Mouse (Mus musculus) macrophage (primary cell): Measurements from ENCODE around the gene Ep300. TPM values are rescaled to one million over a fixed set of nuclear protein-coding genes. Genes with fewer than 3 reads are reported as not detected.
"Not testable (repeated sequence)": the region's sequence is repeated elsewhere in the genome, so short reads cannot be mapped to it uniquely, and the experiment has no call there.

Source experiments
- H3K27ac ChIP-seq: fragments of 350-480 bp; formaldehyde crosslinking; 2 replicates; pipeline ENCODE4 v1.9.0; 2021
- H3K36me3 ChIP-seq: fragments of 350-480 bp; formaldehyde crosslinking; 2 replicates; pipeline ENCODE4 v1.9.0; 2021; ENCODE audit errors: inconsistent target
- H3K4me3 ChIP-seq: fragments of 350-480 bp; formaldehyde crosslinking; 2 replicates; pipeline ENCODE4 v1.9.0; 2021; ENCODE audit errors: inconsistent target
- H3K79me2 ChIP-seq: fragments of 350-480 bp; formaldehyde crosslinking; 2 replicates; pipeline ENCODE4 v1.9.0; 2021; ENCODE audit errors: inconsistent target
- WGBS: methylation state at CpG from one replicate; pipeline ENCODE4 v1.1.7; 2026; ENCODE audit warnings: inconsistent platforms; ENCODE audit not compliant: missing documents; 5-methylcytosine and 5-hydroxymethylcytosine counted together
- polyA plus RNA-seq: library from polyadenylated mRNA; stranded (reverse); fragments of 250-400 nt; gene quantifications from 3 replicates; pipeline ENCODE4 v1.2.4, GENCODE M21; 2018; ENCODE audit warnings: inconsistent platforms

Ep300 gene
- polyA plus RNA-seq, 1 experiment from 2014 or later: 31.6 TPM

DNA sequence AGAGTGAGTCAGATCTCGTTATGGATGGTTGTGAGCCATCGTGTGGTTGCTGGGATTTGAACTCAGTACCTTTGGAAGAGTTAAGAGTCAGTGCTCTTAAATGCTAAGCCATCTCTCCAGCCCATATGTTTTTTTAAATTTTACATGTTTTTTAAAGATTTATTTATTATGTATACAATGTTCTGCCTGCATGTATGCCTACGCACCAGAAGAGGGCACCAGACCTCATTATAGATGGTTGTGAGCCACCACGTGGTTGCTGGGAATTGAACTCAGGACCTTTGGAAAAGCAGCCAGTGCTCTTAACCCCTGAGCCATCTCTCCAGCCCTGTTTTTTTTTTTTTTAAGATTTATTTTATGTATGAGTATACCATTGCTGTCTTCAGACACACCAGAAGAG lies 116.2 kb downstream of the Ep300 start:
- 75% methylated on average over 4 of the region's 4 CpGs for WGBS
- not testable (repeated sequence) for H3K79me2 ChIP-seq, H3K4me3 ChIP-seq, H3K27ac ChIP-seq
- peaks cover 27% of the 10 kb centered on the region for H3K36me3 ChIP-seq

Other genes starting within 250 kb of the Ep300 start
- gene Slc25a17, start 224.5 kb upstream of the Ep300 start, polyA plus RNA-seq: 21.0 to 35.4 TPM (median 34.3 TPM) in 3 replicates
- gene St13, start 185.3 kb upstream of the Ep300 start, polyA plus RNA-seq: 126 to 604 TPM (median 153 TPM) in 3 replicates
- 5.2 to 7.3 TPM (median 5.7 TPM) in 3 replicates for gene Xpnpep3, start 185.2 kb upstream of the Ep300 start, polyA plus RNA-seq
- 0.19 to 0.20 TPM in 2 of 3 replicates, not detected in the other for gene Dnajb7, start 177.1 kb upstream of the Ep300 start, polyA plus RNA-seq
- gene Rbx1, start 119.1 kb upstream of the Ep300 start, polyA plus RNA-seq: 69.0 to 118 TPM (median 86.1 TPM) in 3 replicates
- 10.6 to 21.0 TPM (median 11.6 TPM) in 3 replicates for gene L3mbtl2, start 78.5 kb downstream of the Ep300 start, polyA plus RNA-seq
- gene Chadl, start 111.9 kb downstream of the Ep300 start, polyA plus RNA-seq: 0.10 to 0.51 TPM in 2 of 3 replicates, not detected in the other
- gene Zc3h7b, start 159.7 kb downstream of the Ep300 start, polyA plus RNA-seq: 10.9 to 21.7 TPM (median 18.2 TPM) in 3 replicates
- 26.9 to 73.0 TPM (median 33.7 TPM) in 3 replicates for gene Rangap1, start 160.2 kb downstream of the Ep300 start, polyA plus RNA-seq
- 18.9 to 44.0 TPM (median 23.6 TPM) in 3 replicates for gene Tef, start 217.1 kb downstream of the Ep300 start, polyA plus RNA-seq